Mouse (Mus musculus) megakaryocyte, adult 5-6 weeks (primary cell): ENCODE results near the gene Otop3. TPM values are rescaled to one million over a fixed set of nuclear protein-coding genes. Genes with fewer than 3 reads are reported as not detected.

ENCODE experiments used
- ATAC-seq: 2 replicates; pipeline ENCODE4 v1.8.0; 2016; ENCODE audit warnings: mild to moderate bottlenecking, inconsistent platforms; ENCODE audit not compliant: poor library complexity, severe bottlenecking
- total RNA-seq, 2 experiments: library from RNA; stranded (forward) in 1 of 2; stranded (reverse) in 1 of 2; fragments of 153-499, 151-499 nt in 1 of 2; fragments of 221-1000, 200-1000 nt in 1 of 2; gene quantifications; 2 replicates each; pipeline versions ENCODE4 v1.2.3 to v1.2.4; 2015 to 2017

Otop3 gene
- total RNA-seq, 2 experiments from 2014 or later, result not detected

DNA sequence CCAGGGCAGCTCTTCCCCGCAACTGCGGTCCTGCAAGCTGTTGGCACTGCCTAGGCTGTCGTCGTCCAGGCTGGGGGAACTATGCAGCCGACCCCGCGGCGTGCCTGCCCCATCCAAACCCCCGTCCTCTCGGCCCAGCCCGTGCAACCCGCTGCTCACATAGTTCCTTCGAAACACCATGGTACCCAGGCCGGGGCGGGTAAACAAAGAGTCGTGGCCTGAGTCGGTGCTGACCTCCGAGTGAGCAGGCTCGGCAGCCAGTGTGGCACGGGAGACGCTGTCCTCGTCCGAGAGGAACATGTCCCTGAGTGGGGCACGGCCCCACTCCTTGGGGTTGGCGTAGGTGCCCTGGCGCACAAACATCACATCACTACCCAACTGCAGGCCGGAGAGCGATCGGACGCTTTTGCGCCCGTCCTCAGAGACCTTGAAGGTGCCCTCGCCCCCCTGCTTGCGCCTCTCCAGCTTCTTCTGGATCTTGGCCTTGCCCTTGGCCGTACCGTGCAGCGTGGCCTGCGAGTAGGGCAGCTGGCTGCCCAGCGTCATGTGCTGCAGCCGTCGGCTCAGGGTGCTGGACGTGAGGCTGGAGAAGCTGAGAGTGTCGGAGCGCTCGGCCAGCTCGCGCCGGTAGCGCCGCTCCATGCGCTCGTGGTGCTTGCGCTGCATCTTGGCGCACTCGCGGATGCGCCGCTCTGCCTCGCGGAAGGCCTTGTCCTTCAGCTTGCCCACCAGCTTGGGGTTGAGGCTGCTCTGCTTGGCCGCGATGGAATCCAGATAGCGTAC is 16.1 kb upstream of the Otop3 start:
- ATAC-seq, result no peak

DNA sequence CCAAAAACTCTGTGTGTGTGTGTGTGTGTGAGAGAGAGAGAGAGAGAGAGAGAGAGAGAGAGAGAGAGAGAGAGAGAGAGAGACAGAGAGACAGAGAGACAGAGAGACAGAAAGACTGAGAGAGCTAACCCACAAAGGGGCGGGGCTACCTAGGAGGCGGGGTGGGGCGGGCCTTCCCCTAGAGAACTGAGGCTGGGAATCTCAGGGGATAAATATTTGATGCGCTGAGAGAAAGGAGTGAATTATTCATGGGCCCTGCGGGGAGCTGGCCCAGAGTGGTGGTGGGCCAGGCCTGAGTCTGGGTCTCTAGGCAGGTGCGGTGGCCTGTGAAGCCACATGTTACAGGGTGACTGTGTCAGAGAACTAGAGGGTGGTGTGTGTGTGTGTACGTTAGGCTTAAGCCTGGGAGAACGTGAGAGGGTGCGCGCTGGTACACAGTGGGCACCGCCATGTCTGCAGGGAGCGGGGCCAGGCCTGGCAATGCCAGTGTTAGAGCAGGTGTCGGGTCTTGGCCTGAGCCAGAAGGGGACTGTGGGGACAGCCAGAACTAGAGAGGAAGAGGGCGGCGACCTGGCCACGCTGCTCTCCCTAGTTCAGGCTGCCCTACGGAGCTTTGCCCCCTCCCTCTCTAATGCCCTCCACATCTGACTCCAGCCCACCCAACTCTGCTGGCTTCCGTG is 14.7 kb upstream of the Otop3 start:
- ATAC-seq, result no peak

DNA sequence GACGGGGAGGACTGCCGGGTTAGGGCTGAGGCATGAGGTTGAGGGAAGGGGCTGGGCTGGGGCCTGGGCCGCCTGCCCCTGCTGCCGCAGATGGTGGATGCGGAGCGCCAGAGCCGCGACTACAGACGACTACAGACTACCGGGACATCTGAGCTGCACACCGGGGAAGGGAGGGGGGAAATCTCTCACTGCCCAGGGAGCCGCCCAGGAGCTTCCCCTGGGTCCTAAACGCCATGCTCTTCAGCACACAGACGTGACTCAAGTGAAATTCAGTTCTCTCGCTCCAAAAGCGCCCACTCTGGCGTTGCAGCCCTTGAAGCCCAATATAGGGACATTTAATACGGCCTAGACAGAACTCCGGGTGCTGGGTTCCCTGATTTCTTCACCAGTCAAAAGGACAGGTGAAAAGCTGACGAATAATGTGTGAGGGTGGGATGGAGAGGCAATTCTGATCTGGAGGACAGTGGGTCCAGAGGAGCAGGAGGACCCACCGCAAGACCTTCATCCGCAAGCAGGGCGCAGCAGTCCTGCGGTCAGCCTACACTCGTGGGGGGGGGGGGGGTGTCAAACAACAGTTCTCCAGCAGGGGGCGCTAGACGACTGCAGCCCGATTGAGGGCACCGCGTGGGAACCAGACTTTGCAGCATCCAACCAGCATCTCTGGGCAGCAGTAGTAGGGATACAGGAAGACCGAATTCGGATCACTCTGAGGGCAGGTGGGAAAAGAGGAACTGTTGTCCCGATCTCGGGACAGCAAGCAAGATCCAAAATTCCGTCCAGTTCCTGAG is 12.4 kb upstream of the Otop3 start, which contains the start of gene Ush1g:
TSS of gene Ush1g (minus strand) at position 136 of the 788 bp plus-strand sequence.
- peak; percentile 82 for ATAC-seq

DNA sequence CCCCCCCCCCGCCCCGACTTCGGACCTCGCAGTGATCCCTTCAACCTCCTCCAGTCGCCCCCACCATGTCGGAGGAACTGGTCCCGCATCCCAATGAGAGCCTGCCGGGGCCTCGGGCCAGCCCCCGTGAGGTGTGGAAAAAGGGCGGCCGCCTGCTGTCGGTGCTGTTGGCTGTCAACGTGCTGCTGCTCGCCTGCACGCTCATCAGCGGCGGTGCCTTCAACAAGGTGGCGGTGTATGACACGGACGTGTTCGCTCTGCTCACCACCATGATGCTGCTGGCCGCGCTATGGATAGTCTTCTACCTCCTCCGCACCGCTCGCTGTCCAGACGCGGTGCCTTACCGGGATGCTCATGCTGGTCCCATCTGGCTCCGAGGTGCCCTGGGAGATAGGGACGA is 11.2 kb upstream of the Otop3 start:
- ATAC-seq, result no peak

DNA sequence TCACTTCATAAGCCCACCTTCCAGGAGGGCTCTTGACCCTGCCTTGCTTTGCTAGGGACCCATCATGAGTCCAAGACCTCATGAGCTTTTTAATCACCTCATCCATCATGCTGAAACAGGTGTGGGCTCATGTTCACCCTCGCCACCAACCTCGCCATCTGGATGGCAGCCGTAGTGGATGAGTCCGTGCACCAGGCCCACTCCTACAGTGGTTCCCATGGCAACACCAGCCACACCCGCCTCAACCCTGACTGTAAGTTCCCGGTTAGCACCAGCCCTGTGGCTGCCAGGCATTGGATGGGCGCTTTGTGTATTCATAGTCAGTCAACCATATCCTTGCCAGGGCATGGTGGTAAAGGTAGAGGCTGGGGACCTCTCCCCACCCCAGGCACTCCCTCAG is 7.8 kb upstream of the Otop3 start:
- no peak for ATAC-seq

DNA sequence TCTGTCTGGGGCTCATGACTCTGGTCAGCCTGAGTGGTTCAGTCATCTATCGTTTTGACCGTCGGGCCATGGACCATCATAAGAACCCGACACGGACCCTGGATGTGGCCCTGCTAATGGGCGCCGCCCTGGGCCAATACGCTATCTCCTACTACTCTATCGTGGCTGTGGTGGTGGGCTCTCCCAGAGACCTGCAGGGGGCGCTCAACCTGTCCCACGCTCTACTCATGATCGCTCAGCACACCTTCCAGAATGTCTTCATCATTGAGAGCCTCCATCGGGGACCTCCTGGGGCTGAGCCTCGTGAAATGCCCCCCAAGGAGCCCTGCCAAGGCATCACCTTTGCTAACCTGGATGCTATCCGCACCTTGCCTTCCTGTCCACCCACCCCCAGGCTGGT is 5.2 kb upstream of the Otop3 start:
- no peak for ATAC-seq

DNA sequence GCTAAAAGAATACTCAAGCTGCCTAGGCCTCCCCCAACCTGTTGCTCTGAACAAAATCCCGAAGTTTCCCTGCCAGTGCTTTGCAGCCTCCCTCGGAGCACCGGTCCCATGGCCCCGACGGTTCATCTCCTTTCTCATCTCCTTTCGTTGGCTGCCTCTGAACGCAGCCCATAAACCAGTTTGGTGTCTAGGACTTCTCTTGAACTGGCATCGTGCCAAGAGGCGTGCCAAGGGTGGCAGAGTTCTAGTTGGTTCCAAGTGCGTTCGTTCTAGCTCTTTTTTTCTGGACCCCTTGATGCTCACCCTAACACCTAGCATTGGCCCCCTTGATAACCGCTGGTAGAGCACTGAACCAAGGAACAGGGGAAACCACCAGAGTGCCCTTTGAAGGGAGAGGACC is 692 bp downstream of the Otop3 start:
- no peak for ATAC-seq

DNA sequence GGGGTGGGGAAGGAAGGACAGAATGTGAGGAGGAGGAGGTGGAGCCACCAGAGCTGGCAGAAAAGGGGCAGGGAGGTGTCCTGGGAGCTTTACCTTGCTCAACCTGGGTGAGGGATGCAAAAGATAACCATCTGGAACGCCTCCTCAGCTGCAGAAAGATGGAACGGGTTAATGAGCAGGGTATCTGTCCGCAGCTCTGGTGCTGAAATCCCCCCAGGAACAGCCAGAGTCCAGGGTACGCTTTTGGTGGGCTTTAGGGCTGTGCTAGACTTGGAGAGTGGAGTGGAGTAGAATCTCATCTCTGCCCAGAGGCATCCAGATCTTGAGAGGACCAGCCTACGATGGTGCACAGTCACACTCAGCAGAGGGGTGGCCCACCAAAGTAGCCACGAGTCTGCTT is 1.6 kb downstream of the Otop3 start:
- no peak for ATAC-seq

DNA sequence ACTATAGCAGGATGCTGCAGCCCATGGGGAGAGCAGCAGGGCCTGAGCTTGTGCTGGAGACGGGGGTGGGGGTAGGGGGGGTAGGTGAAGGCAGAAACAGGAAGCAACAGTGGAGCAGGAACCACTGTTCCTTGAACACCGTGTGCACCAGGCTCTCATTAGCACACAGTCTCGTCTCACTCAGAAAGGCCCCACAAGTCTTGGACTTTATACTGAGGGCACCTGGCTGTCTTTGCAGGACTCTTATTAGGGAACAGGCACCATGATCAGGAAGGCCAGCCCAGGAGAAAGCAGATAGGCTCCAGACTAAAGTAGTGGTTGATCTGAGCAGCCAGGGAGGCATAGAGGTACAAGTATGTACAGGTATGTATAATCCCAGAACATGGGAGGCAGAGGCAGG is 2.8 kb downstream of the Otop3 start:
- no peak for ATAC-seq

DNA sequence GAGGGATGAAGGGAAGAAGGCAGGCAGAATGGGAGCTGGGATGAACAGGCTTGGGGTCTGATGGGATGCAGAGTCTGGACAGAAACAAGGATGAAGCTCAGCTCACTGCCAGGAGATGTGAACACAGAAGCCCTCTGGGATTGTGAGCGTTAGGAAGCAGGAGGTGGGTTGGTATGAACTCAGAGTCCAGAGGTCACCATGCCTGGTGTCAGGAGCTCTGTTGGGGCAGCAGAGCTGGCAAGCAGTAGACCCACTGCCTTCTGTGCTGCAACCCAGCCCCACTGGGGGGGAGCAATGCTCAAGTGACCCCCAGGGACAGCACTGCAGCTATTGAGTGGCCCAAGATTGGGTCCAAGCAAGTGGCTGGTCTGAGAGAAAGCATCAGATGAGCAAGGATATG is 3.3 kb downstream of the Otop3 start:
- no peak for ATAC-seq

DNA sequence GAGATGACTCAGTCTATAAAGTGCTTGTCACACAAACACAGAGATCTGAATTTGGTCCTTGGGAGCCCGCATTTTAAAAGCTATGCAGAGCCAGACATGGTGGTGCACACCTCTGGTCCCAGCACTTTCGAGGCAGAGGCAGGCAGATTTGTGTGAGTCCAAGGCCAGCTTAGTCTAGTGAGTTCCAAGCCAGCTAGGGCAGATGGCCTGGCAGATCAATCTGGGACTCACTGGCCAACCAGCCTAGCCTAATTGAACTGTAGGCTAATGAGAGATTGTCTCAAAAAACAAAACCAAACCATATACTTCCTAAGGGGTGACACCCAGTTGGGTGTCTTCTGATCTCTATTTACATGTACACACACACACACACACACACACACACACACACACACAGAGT is 6.7 kb downstream of the Otop3 start:
- no peak for ATAC-seq

DNA sequence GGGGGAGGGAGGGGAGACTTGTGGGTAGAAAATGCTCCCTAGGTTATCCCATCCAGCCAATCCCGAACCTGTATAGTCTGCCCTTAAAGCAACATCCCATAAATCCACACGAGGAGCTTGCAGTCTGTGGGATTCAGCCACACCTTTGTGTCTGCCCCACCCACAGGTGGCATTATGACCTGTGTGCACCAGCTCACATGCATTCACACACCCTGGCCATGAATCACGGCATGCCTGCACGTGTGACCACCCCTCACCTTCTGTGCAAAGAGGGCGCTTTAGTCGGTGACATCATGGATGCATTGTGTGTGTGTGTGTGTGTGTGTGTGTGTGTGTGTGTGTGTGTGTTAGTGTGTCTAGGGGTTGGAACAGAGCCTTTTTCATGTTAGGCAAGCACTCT is 7.3 kb downstream of the Otop3 start:
- ATAC-seq, result no peak

DNA sequence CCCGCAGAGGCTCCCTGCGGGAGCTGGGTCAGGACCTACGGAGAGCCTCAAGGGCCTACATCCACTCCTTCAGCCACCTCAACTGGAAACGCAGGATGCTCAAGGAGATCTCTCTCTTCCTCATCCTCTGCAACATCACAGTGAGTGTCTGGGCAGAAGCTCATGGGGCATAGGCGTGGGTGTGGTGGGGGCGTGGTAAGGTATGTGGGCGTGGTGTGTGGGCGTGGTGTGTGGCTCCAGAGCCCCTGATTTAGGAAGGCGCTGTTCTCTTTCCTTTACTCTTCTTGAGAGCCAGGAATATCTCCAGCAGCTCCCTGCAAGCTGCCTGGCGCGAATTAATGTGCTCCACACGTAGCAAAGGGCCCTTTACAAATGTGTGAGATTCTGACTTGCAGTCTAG is 10.4 kb downstream of the Otop3 start:
- no peak for ATAC-seq

DNA sequence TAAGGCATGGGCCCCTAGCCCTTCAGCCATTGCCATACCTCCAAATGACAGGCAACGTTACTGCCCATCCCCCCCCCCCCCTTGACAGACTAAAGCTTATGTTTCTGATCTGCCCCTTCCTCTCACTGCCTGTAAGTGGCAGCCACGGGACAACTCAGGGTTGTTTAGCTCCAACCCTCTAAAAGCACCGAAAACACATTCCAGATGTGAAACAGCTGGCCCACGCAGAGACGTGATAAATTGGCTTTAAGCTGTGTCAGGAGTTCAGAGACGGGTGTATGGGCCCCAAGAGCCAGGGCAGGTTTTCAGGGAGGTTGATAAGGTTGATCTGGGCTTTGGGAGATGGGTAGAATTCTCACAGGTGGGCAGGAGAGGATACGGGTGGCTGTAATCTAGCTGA is 11.0 kb downstream of the Otop3 start:
- ATAC-seq, result no peak

DNA sequence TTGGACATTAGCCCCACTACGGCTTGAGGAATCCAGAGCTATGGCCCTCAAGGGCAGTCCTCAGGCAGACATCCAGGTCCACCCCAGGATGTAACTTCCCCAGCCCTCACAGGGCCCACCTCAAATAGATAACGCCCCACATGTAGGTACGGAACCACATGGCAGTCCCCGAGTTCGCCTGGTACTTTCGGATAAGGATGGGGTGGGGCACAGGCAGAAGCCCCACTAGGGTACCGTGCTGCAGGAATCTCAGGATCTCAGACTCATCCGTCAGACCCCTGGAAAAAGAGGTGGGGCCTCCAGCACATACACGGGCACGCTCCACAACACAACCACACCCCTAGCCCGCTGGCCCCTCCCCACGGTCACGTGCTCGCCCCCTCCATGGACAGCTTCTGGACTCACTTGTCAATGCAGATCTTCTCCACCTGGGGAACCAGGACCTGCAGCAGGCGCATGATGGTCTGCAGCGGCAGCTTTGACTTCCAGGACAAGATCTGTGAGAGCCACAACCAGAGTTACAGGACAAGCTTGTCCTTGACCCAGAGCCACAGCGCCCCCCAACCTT is 14.2 kb downstream of the Otop3 start:
- no peak for ATAC-seq

DNA sequence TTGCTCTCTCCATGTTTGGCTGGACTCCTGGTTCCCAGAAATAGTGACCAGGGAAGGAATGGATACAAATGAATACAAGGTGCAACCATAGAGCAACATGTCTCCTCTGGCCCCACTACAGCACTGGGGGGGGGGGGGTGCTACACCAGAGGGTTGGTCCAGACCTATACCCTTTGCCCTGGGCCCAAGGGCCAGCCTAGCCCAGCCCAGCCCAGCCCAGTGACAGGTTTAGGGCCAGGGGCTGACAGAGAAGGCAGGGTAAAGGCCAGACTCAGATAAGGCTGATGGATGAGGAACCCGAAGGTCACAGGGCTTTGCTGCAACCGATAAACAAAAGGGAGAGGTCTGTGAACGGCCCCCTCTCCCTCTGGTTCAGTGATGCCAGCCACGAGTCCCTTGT is 15.4 kb downstream of the Otop3 start:
- ATAC-seq, result no peak

DNA sequence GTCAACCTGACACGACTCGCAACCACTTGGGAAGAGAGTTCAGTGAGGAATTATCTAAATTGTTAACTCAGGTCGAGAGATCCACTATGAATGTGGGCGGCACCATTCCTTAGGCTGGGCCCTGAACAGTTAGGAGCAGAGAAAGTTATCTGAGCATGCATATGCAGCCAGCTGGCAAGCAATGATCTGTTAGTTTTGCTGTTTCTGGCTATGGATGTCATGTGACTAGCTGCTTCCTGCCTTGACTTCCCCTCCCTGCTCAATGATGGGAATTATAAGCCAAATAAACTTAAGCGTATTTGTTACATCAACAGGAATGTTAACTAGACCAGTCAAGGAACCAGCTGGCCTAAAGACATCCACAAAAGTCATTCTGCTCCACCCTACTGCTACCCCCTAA is 18.8 kb downstream of the Otop3 start:
- no peak for ATAC-seq

DNA sequence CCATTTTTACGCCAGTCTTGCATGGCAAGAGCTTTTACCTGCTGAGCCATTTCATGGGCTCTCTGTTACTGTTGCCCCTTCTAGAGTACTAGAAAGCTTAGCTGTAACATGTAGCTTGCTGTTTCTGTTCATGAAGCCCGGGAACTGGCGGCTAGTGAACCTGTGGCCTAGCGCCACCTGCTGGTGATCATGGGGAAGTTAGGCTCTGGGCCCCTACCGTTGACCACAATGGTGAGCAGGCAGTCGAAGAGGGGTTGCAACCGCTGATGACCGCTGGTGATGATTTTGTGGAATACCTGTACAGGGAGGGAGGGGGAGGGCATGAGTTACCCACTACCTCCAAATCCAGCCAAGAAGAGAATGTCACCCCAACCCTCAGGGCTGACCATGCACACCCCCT is 19.7 kb downstream of the Otop3 start:
- peak; percentile 90 for ATAC-seq

DNA sequence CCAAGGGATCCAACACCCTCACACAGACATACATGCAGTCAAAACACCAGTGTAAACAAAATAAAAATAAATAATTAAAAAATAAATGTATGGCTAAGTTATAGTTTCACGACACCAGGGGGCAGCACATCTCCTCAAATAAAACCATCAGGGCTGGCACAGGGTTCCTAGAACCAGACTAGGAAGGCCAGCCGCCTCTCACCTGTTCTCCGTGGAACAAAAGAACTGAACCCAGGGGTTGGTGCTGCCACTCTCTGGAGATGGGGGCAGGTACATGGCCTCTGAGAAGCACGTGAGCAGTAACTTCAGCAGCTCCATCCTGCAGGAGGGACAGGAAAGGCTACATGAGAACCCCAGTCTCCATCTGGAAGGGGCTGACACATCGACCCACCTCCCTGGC is 23.9 kb downstream of the Otop3 start:
- peak; percentile 56 for ATAC-seq

DNA sequence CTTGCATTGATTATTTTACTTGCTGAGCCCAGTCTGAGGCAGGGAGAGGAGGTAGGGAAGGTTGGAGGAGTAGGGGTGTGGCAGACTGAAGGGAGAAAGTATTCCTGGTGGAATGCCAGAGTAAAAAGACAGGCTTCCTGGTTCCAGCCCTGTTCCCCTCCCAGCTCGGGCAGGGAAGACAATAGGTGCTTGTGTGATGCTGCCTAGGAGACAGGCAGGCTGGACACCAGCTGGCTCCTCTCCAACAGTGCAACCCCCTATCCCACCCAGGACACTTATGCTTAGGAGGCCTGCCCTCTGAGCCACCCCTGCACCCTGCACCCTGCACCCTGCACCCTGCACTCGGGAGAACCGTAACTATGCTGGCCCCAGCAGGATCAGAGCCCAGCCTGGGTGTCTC is 24.8 kb downstream of the Otop3 start:
- no peak for ATAC-seq

DNA sequence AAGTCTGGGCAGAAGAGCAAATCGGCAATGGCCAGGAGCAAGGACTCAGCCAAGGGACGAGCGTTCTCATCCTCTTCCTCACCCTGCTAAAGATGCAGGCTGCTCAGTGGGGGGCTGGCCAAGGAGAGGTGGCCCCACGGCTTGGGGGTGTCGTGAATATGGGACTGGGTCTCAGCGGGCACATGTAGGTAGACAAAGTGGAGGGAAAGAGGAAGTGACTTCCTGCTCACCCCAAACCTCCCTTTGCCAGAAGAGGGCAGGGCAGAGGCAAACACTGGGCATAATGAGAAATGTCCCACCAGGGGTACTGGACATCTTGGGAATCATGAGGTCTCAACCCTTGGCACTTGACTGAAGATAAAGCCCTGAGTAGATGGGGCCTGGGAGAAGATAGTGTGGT is 25.2 kb downstream of the Otop3 start:
- peak; percentile 47 for ATAC-seq
